Mouse (Mus musculus) CH12.LX (cell line): ENCODE measurements around the gene Tmbim4. TPM values are rescaled to one million over a fixed set of nuclear protein-coding genes. Genes with fewer than 3 reads are reported as not detected.
"Not testable (repeated sequence)": the region's sequence is repeated elsewhere in the genome, so short reads cannot be mapped to it uniquely, and the experiment has no call there.

Experiments used
- DNase-seq: peaks from one replicate; pipeline ENCODE4 v3.0.0-alpha.2; 2013; ENCODE audit errors: extremely low read depth
- H3K27ac ChIP-seq: 2 replicates; pipeline ENCODE4 v1.5.1; 2012; ENCODE audit warnings: low read depth, mild to moderate bottlenecking, control low read depth, moderate library complexity; ENCODE audit not compliant: insufficient read depth
- H3K27me3 ChIP-seq: replicated peaks from 2 replicates; pipeline ENCODE3; 2012; ENCODE audit warnings: inconsistent platforms
- H3K36me3 ChIP-seq, 2 experiments: replicated peaks in 1 of 2; 2 replicates each; pipeline versions ENCODE3 to v1.6.1; 2012; ENCODE audit warnings: inconsistent platforms in 1 of 2, low read length in 1 of 2, mild to moderate bottlenecking in 1 of 2, mixed read lengths in 1 of 2, moderate library complexity in 1 of 2; ENCODE audit not compliant: control insufficient read depth in 1 of 2, insufficient read depth in 1 of 2
- H3K4me1 ChIP-seq, 2 experiments: 2 replicates each; pipeline ENCODE4 v1.6.1; 2012; ENCODE audit warnings: inconsistent platforms in 1 of 2, moderate library complexity in 1 of 2; ENCODE audit not compliant: insufficient read depth in 2 of 2, control insufficient read depth in 1 of 2
- H3K4me2 ChIP-seq: 2 replicates; pipeline ENCODE4 v1.6.1; 2012; ENCODE audit warnings: low read depth, mild to moderate bottlenecking, control low read depth; ENCODE audit not compliant: poor library complexity, insufficient read depth, severe bottlenecking
- H3K4me3 ChIP-seq, 3 experiments: fragments of 150-350 bp in 1 of 3; sonication (generic) in 1 of 3; replicated peaks in 1 of 3; 2 replicates each; pipeline versions ENCODE3 to v1.5.1; 2011 to 2012; ENCODE audit warnings: low read depth in 2 of 3, low read length in 2 of 3, mild to moderate bottlenecking in 2 of 3, moderate library complexity in 2 of 3, control low read depth in 1 of 3, improper control_type of control experiment in 1 of 3, inconsistent platforms in 1 of 3, mixed read lengths in 1 of 3; ENCODE audit not compliant: poor library complexity in 1 of 3
- H3K79me2 ChIP-seq: replicated peaks from 2 replicates; pipeline ENCODE4 v1.6.1; 2012; ENCODE audit warnings: mild to moderate bottlenecking, moderate library complexity; ENCODE audit not compliant: control insufficient read depth, poor library complexity, insufficient read depth, severe bottlenecking; ENCODE audit errors: extremely low read depth
- H3K9ac ChIP-seq: 2 replicates; pipeline ENCODE4 v1.6.1; 2012; ENCODE audit warnings: low read depth, mild to moderate bottlenecking, control low read depth, moderate library complexity; ENCODE audit not compliant: insufficient read depth
- H3K9me3 ChIP-seq: replicated peaks from 2 replicates; pipeline ENCODE3; 2012; ENCODE audit warnings: low read length, inconsistent platforms, mixed read lengths
- EP300 ChIP-seq: IDR thresholded peaks from 2 replicates; pipeline ENCODE4 v1.6.1; 2011; ENCODE audit warnings: low read length, improper control_type of control experiment
- ETS1 ChIP-seq: conservative IDR thresholded peaks from 2 replicates; pipeline ENCODE4 v1.6.1; 2012; ENCODE audit warnings: low read depth, mild to moderate bottlenecking, inconsistent platforms, low read length, improper control_type of control experiment, moderate library complexity
- HCFC1 ChIP-seq: IDR thresholded peaks from 2 replicates; pipeline ENCODE4 v1.6.1; 2012; ENCODE audit warnings: low read depth, mild to moderate bottlenecking, inconsistent platforms, low read length, improper control_type of control experiment
- JUND ChIP-seq: conservative IDR thresholded peaks from 2 replicates; pipeline ENCODE4 v1.6.1; 2011; ENCODE audit warnings: low read depth, low read length, improper control_type of control experiment
- MAX ChIP-seq: IDR thresholded peaks from 2 replicates; pipeline ENCODE4 v1.6.1; 2011; ENCODE audit warnings: low read length, improper control_type of control experiment
- MYC ChIP-seq: IDR thresholded peaks from 2 replicates; pipeline ENCODE4 v1.6.1; 2011; ENCODE audit warnings: low read depth, mild to moderate bottlenecking, improper control_type of control experiment, low read length
- POLR2AphosphoS2 ChIP-seq: IDR thresholded peaks from 2 replicates; pipeline ENCODE4 v1.6.1; 2011; ENCODE audit warnings: low read depth, low read length, improper control_type of control experiment
- SMC3 ChIP-seq: IDR thresholded peaks from 2 replicates; pipeline ENCODE4 v1.6.1; 2011; ENCODE audit warnings: low read depth, low read length, improper control_type of control experiment
- TBP ChIP-seq: conservative IDR thresholded peaks from 2 replicates; pipeline ENCODE4 v1.6.1; 2011; ENCODE audit warnings: low read depth, low read length, improper control_type of control experiment
- USF1 ChIP-seq: IDR thresholded peaks from 2 replicates; pipeline ENCODE4 v1.6.1; 2014; ENCODE audit warnings: low read depth, mild to moderate bottlenecking, inconsistent platforms, low read length, improper control_type of control experiment
- USF2 ChIP-seq: conservative IDR thresholded peaks from 2 replicates; pipeline ENCODE4 v1.6.1; 2011; ENCODE audit warnings: low read depth, low read length, improper control_type of control experiment
- ZMIZ1 ChIP-seq: IDR thresholded peaks from 2 replicates; pipeline ENCODE4 v1.6.1; 2012; ENCODE audit warnings: low read depth, mild to moderate bottlenecking, inconsistent platforms, low read length, improper control_type of control experiment
- ZNF384 ChIP-seq: IDR thresholded peaks from 2 replicates; pipeline ENCODE4 v1.6.1; 2012; ENCODE audit warnings: low read depth, low read length, improper control_type of control experiment, inconsistent platforms
- dilution Hi-C: fragments of 300-500 bp; cut with MboI; formaldehyde crosslinking; loops from 2 replicates; pipeline ENCODE4 v1.14.3; 2020; ENCODE audit warnings: low sequenced_read_pairs; ENCODE audit not compliant: extremely low pct_unique_long_range_greater_than_20kb, extremely low pct_ligation_motif_present
- in situ Hi-C: fragments of 300-500 bp; cut with MboI; formaldehyde crosslinking; loops from 3 replicates; pipeline ENCODE4 v1.14.3; 2019; ENCODE audit warnings: low sequenced_read_pairs, low pct_ligation_motif_present, low pct_unique_long_range_greater_than_20kb, mixed read lengths
- polyA plus RNA-seq: library from polyadenylated mRNA; unstranded; fragments of >175 nt; gene quantifications from 2 replicates; pipeline ENCODE4 v1.2.1, GENCODE M21; 2012; ENCODE audit warnings: low read depth; ENCODE audit not compliant: insufficient read length
- total RNA-seq, 2 experiments: library from RNA; depleted of rRNA; stranded (reverse); fragments of 300-350 nt in 1 of 2; fragments of >200 nt in 1 of 2; gene quantifications; 2 replicates each; pipeline ENCODE4 v1.2.3; 2012 to 2014

Gene Tmbim4
- total and polyA plus RNA-seq, 3 experiments = 97.8 to 113 (median 112) TPM

GRCm38 (mm10) chr10:120209539-120209925, 8.1 kb downstream of the Tmbim4 start (continued):
- no peak; the same call in 1 of the 2 replicates for TF ChIP-seq ZNF384
- TF ChIP-seq ETS1 = no peak
- no peak for TF ChIP-seq MAX
- no peak for TF ChIP-seq USF1
- no peak for TF ChIP-seq HCFC1

- peaks cover 35% of the 10 kb centered on the region for H3K79me2 ChIP-seq
- H3K27ac ChIP-seq = no peak overlapping the region
- dilution Hi-C loops = no loop called here
- H3K36me3 ChIP-seq = peaks cover 3 to 33% of the 10 kb centered on the region in 2 experiments
- peak overlapping the region; percentile 98 for H3K4me2 ChIP-seq
- H3K9ac ChIP-seq = peak overlapping the region; percentile 97
- TF ChIP-seq MAX = no peak
- TF ChIP-seq TBP = no peak
- no peak for TF ChIP-seq USF2
- DNase-seq = no peak
- H3K9me3 ChIP-seq = peaks cover 4% of the 10 kb centered on the region
- peak overlapping the region; percentile 97 to 100 (median 98) for H3K4me3 ChIP-seq
- H3K27me3 ChIP-seq = peaks cover 4% of the 10 kb centered on the region
- in situ Hi-C loops = no loop called here
- peaks cover 2 to 5% of the 10 kb centered on the region in 2 experiments; a peak in 1 of 4 replicates for H3K4me1 ChIP-seq
Measured at GRCm38 (mm10) chr10:120210096-120210495, 8.7 kb downstream of the Tmbim4 start.

GRCm38 (mm10) chr10:120217099-120217498, 15.7 kb downstream of the Tmbim4 start:
- H3K9ac ChIP-seq, H3K79me2 ChIP-seq, DNase-seq, H3K27me3 ChIP-seq, H3K9me3 ChIP-seq, H3K4me1 ChIP-seq, H3K27ac ChIP-seq, in situ Hi-C loops, H3K4me2 ChIP-seq, dilution Hi-C loops, H3K4me3 ChIP-seq: not testable (repeated sequence)
- H3K36me3 ChIP-seq = peaks cover 30 to 68% of the 10 kb centered on the region in 2 experiments

GRCm38 (mm10) chr10:120218996-120219395, 17.6 kb downstream of the Tmbim4 start:
- dilution Hi-C loops (no loop called here), in situ Hi-C loops (no loop called here)
- TF ChIP-seq ZMIZ1 (no peak), JUND (no peak), EP300 (no peak), SMC3 (no peak), TBP (no peak), MYC (no peak), MAX (no peak), POLR2AphosphoS2 (no peak)
- Histone ChIP-seq H3K4me1 (no peaks in the 10 kb centered on the region), H3K36me3 (peaks cover 34 to 67% of the 10 kb centered on the region in 2 experiments), H3K9ac (no peak overlapping the region), H3K4me3 (no peak overlapping the region), H3K4me2 (no peak overlapping the region), H3K27me3 (no peaks in the 10 kb centered on the region), H3K9me3 (no peaks in the 10 kb centered on the region), H3K27ac (no peak overlapping the region), H3K79me2 (no peaks in the 10 kb centered on the region)
- DNase-seq = no peak
